Mouse (Mus musculus) hindbrain, embryonic 10.5 days (tissue): ENCODE measurements at regions not wholly inside any gene's neighbourhood (a gene's known extent, or its start where the extent isn't known, plus 50 kb on each side); places are given as distances from the start of the nearest gene placed in this dataset.

ENCODE experiments used
- DNase-seq: peaks from one replicate; pipeline ENCODE4 v3.0.0-alpha.2; 2017; ENCODE audit warnings: low spot score
- H3K27ac ChIP-seq: fragments of 300-500 bp; sonication (generic); 2 replicates; pipeline ENCODE4 v1.5.1; 2016; ENCODE audit warnings: mild to moderate bottlenecking, moderate library complexity
- H3K27me3 ChIP-seq: fragments of 300-500 bp; sonication (generic); 2 replicates; pipeline ENCODE4 v1.6.1; 2016; ENCODE audit warnings: mild to moderate bottlenecking; ENCODE audit not compliant: poor library complexity, insufficient read depth, severe bottlenecking
- H3K36me3 ChIP-seq: fragments of 300-500 bp; sonication (generic); 2 replicates; pipeline ENCODE4 v1.6.1; 2016; ENCODE audit warnings: mild to moderate bottlenecking, moderate library complexity
- H3K4me1 ChIP-seq: fragments of 300-500 bp; sonication (generic); replicated peaks from 2 replicates; pipeline ENCODE4 v1.6.1; 2016; ENCODE audit warnings: mild to moderate bottlenecking
- H3K4me3 ChIP-seq: fragments of 300-500 bp; sonication (generic); 2 replicates; pipeline ENCODE4 v1.5.1; 2016; ENCODE audit warnings: mild to moderate bottlenecking, moderate library complexity
- H3K9me3 ChIP-seq: fragments of 300-500 bp; sonication (generic); 2 replicates; pipeline ENCODE4 v1.6.1; 2016; ENCODE audit warnings: mild to moderate bottlenecking, moderate library complexity
- WGBS: fragments of 180-500 bp; shearing (Covaris S2); methylation state at CpG from one replicate; pipeline ENCODE4 v1.1.7; 2016; 5-methylcytosine and 5-hydroxymethylcytosine counted together

DNA sequence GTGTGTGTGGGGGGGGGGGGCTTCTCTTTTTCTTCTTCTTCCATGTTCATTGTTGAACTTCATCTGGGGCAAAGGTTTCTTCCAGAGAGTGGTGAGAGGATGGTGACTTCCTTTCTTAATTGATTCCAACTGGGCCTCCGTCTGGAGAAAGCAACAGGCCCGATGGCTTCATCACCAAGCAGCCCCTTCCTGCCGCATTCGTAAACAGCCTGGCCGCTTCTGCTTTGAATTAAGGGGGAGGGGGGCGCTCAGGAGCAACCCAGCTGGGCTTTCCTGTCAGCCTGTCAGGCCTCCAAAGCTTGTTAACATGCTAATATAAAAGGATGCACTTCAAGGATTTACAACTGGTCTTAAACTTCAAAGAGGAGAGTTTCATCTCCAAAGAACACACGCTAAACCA lies 111.5 kb downstream of the Tfap2c start:
- Histone ChIP-seq H3K4me1 (peaks cover 36% of the 10 kb centered on the region), H3K27ac (no peak overlapping the region), H3K27me3 (peaks cover 67% of the 10 kb centered on the region), H3K4me3 (no peak overlapping the region), H3K9me3 (no peaks in the 10 kb centered on the region), H3K36me3 (no peaks in the 10 kb centered on the region)
- 2% methylated on average over 7 of the region's 7 CpGs for WGBS
- peak; percentile 75 for DNase-seq

DNA sequence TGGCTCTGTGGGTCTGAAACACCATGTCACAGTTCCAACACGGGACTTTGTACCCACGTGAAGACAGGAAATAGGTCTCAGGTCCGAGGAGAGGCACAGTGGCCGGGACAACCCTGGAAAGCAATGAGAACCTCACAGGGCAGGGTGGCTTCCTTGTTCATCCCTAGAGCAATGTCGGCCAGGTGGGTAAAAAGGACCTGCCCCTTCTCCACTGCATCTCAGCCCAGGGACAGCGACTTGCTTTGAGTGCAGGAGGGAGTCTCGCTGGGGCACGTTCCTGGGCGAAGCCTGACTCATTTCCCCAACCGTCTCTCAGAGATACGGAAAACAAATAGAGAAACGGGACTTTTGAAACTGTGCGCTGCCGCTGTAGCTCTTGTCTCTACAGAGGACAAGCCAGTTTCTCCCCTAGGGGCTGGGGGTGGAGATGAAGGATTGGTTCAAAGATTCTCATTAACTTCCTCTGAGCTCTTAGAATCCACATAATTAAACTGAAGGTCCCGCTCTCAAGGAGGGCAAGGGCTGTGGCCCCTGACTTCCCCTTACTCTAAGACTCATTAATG lies 112.1 kb downstream of the Tfap2c start:
- Histone ChIP-seq H3K27ac (no peak overlapping the region), H3K4me1 (peaks cover 38% of the 10 kb centered on the region), H3K27me3 (peaks cover 71% of the 10 kb centered on the region), H3K9me3 (no peaks in the 10 kb centered on the region), H3K4me3 (0 out of 2 replicates have a peak overlapping the region, but pooled peaks have one; percentile 4), H3K36me3 (no peaks in the 10 kb centered on the region)
- peak; percentile 34 for DNase-seq
- 7% methylated on average over 15 of the region's 15 CpGs for WGBS

DNA sequence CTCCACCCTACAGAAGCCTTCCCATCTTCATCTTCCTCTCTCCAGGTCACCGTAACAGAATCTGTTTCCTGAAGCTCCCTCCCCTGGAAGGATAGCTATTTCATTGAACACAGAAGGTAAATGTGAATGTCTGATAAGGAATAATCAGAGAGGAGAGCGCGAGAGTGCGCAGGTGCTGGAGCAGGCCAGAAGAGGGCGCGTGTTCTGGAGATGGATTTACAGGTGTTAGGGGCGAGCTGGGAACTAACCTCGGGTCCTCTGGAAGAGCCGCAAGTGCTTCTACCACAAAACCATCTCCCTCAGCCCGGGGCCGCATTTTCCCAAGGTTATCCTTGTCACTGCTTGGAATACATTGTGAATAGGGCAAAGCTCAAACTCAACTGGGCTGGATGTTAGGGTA lies 112.8 kb downstream of the Tfap2c start:
- Histone ChIP-seq H3K4me3 (no peak overlapping the region), H3K36me3 (no peaks in the 10 kb centered on the region), H3K27me3 (peaks cover 77% of the 10 kb centered on the region), H3K4me1 (peaks cover 38% of the 10 kb centered on the region), H3K27ac (no peak overlapping the region), H3K9me3 (no peaks in the 10 kb centered on the region)
- WGBS = 50% methylated on average over 11 of the region's 11 CpGs
- no peak for DNase-seq

DNA sequence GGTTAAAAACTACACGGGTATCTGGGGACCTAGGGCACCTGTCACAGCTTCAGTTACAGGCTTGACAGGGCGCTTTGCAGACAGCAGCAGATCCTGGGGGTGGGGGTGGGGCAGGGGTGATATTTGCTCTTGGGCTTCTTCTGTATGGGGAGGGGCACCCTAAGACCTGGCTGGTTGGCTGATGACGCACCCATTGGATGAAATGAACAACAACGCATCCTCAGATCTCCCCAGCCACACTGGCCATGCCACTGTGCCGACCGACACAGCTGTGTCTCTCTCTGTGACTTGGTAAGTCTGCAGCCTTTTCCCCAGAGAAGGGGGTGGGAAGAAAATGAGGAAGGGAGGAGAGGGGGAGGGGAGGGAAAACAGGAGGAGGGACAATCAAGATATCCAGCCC lies 114.3 kb downstream of the Tfap2c start:
- 3% methylated on average over 6 of the region's 6 CpGs for WGBS
- H3K9me3 ChIP-seq = no peaks in the 10 kb centered on the region
- H3K4me1 ChIP-seq = peaks cover 38% of the 10 kb centered on the region
- no peaks in the 10 kb centered on the region for H3K36me3 ChIP-seq
- DNase-seq = no peak
- peak overlapping the region; percentile 10; the same call in 1 of the 2 replicates for H3K4me3 ChIP-seq
- H3K27me3 ChIP-seq = peaks cover 76% of the 10 kb centered on the region
- peak overlapping the region; percentile 40; the same call in 1 of the 2 replicates for H3K27ac ChIP-seq

DNA sequence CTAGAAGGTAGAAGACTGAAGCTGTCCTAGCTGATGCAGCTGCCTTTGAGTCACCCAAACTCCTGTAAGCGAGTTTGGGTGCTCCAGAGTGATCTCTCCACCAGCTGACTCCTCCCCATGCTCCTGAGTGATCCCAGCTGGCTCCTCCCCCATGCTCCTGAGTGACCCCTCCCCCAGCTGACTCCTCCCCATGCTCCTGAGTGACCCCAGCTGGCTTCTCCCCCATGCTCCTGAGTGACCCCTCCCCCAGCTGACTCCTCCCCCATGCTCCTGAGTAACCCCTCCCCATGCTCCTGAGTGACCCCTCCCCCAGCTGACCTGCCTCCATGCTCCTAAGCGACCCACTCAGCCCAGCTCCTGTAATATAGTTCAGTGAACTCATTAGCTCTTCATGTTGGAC lies 123.7 kb downstream of the Tfap2c start:
- no peaks in the 10 kb centered on the region for H3K36me3 ChIP-seq
- no peak overlapping the region for H3K4me3 ChIP-seq
- no peaks in the 10 kb centered on the region for H3K9me3 ChIP-seq
- DNase-seq = no peak
- H3K4me1 ChIP-seq = peaks cover 14% of the 10 kb centered on the region; the same call in 1 of the 2 replicates
- 13% methylated on average over 2 of the region's 2 CpGs for WGBS
- peaks cover 35% of the 10 kb centered on the region for H3K27me3 ChIP-seq
- H3K27ac ChIP-seq = no peak overlapping the region

DNA sequence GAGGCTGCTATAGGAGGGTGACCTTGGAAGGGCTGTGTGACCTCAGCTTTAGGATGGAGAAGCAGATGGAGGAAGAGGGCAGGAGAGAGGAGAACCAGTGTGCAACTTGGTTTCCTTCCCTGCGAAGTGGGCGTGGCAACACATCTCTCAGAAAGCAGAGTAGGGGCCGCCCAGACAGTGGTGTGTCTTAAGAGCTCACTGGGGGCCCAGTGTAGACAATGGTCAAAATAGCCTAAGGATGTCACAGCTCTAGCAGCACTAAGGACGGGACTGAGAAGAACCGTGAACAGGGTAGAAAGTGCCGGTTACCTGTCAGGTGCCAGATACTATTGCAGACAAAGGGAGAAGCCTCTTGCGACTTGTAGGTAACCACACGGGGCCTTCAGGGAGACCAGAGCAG lies 125.2 kb downstream of the Tfap2c start:
- peaks cover 14% of the 10 kb centered on the region; the same call in 1 of the 2 replicates for H3K4me1 ChIP-seq
- no peaks in the 10 kb centered on the region for H3K9me3 ChIP-seq
- no peak overlapping the region for H3K4me3 ChIP-seq
- WGBS = 77% methylated on average over 8 of the region's 8 CpGs
- H3K27me3 ChIP-seq = peaks cover 26% of the 10 kb centered on the region
- no peaks in the 10 kb centered on the region for H3K36me3 ChIP-seq
- no peak for DNase-seq
- H3K27ac ChIP-seq = no peak overlapping the region

DNA sequence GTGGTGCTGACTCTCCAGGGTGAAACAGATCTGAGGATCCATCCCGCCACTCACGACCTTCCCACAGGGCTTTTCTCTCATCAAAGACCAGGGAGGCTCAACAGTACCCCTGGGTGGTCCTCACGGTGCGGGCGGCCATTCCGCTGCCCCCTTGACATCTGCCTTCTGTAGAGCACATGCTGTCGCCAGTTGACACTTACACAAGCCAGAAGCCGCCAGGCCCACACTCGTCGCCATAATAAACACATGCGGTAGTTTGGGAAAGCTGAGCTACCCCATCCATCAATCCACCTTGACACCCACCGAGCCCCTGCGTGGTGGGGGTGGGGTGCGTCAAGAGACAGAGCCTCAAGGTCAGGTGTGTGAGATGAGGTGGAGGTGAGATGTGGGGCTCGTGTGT lies 125.7 kb downstream of the Tfap2c start:
- no peak overlapping the region for H3K4me3 ChIP-seq
- no peak for DNase-seq

DNA sequence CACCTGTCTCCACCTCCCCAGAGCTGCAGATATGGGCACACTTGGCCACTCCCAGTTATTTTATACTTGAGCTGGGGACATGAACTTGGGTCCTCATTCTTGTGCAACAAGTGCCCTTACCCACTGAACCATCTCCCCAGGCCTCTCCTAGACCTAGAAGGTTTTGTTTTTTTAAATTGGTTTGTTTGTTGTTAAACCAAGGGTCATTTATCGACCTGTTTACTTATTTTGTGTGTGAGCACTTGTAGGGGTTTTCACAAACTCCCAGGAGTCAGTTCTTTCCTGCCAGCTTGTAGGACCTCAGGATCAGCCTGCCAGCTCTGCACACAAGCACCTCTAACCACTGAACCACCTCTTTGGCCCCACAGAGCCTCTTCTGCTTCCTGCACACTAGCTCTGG lies 140.8 kb downstream of the Tfap2c start:
- WGBS = 91% methylated on average over 1 of the region's 1 CpGs

More for the DNA sequence above, 125.7 kb downstream of the Tfap2c start:
- whole genome bisulfite sequencing = 68% methylated on average over 15 of the region's 15 CpGs
- no peak overlapping the region for H3K27ac ChIP-seq
- H3K4me1 ChIP-seq = peaks cover 14% of the 10 kb centered on the region; the same call in 1 of the 2 replicates
- no peaks in the 10 kb centered on the region for H3K9me3 ChIP-seq
- H3K36me3 ChIP-seq = no peaks in the 10 kb centered on the region
- peaks cover 22% of the 10 kb centered on the region for H3K27me3 ChIP-seq

DNA sequence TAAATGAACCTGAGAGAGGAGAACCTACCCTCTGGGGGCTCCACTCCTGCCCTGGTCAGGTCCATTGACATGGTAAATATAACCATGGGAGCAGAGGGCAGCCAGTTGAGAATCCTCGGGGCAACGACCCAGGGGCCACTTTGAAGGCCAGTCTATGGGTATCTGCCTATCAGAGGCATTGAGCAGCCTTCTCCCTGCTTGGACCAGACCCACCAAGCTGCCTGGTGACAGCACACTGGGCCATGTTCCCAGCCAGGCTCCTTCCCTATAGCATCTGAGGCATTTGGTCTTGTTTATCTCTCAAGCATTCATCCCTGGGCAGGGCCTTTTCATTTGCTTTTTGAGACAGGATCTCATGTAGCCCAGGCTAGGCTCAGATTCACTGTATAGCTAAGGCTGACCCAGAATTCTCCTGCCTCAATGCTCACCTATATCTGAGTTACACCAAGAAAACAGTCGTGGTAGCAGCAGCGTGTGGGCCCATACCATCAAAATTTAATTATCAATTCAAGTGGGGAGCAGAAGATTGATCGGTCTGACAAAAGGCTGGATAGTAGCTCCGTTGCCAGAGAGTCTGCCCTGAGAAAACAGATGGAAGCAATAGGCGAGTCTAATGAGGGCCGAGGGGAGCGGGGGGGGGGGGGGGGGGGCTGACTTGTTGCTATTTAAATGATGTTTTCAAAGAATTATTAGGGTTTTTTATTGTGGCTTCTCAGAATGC lies 141.7 kb downstream of the Tfap2c start:
- WGBS = 53% methylated on average over 9 of the region's 9 CpGs
- Histone ChIP-seq H3K27ac (0 out of 2 replicates have a peak overlapping the region, but pooled peaks have one; percentile 23), H3K9me3 (peaks cover 8% of the 10 kb centered on the region; the same call in 1 of the 2 replicates), H3K4me1 (peaks cover 16% of the 10 kb centered on the region), H3K27me3 (no peaks in the 10 kb centered on the region; the same call in 1 of the 2 replicates), H3K4me3 (no peak overlapping the region), H3K36me3 (no peaks in the 10 kb centered on the region)
- no peak for DNase-seq

More for the DNA sequence above, 140.8 kb downstream of the Tfap2c start:
- peaks cover 8% of the 10 kb centered on the region; the same call in 1 of the 2 replicates for H3K9me3 ChIP-seq
- H3K4me3 ChIP-seq = no peak overlapping the region
- H3K4me1 ChIP-seq = peaks cover 16% of the 10 kb centered on the region
- H3K27me3 ChIP-seq = peaks cover 2% of the 10 kb centered on the region; the same call in 1 of the 2 replicates
- H3K36me3 ChIP-seq = no peaks in the 10 kb centered on the region
- no peak for DNase-seq
- no peak overlapping the region for H3K27ac ChIP-seq

DNA sequence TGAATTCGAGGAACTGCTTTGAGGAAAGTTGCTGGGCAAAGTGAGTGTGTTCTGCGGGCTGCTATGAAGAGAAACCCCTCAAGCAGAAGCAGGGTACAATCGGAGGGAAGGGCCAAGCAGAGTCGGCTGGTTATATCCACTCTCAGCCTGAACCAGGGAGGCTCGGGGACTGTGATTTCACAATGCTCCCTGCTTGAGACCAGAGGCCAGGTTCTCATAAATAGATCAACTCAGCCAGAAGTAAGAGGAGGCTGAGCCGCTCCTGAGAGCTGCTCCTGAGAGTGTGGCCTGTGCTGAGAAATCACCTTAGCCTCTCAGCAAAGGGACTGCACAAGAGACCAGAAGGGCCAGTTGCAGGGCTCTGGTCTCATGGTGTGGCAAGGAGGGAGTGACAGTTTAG lies 149.6 kb downstream of the Tfap2c start:
- Histone ChIP-seq H3K27ac (no peak overlapping the region), H3K36me3 (no peaks in the 10 kb centered on the region), H3K27me3 (peaks cover 33% of the 10 kb centered on the region), H3K4me1 (peaks cover 26% of the 10 kb centered on the region), H3K9me3 (no peaks in the 10 kb centered on the region), H3K4me3 (no peak overlapping the region)
- WGBS = 68% methylated on average over 6 of the region's 6 CpGs
- no peak for DNase-seq

DNA sequence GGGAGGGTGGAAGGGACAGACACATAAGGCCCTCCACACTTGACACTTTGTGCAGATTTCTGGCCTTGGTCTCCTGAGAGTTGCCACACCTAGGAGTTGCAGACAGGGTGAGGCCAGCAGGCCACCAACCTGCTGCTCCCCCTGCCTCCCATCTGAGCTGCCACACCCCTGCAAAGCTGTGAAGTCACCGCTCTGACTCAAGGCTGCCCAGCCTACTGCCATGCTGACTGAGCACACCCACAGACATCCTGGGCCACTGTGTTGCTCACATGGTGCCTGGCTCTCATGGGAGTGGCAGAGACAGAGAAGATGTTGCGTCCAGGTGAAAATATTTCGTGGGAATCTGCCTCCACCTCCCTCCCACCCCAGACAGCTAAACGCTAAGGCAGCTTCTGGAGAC lies 150.3 kb downstream of the Tfap2c start:
- H3K9me3 ChIP-seq = no peaks in the 10 kb centered on the region
- no peak for DNase-seq
- WGBS = 84% methylated on average over 4 of the region's 4 CpGs
- H3K4me1 ChIP-seq = peaks cover 26% of the 10 kb centered on the region
- H3K36me3 ChIP-seq = no peaks in the 10 kb centered on the region
- H3K27me3 ChIP-seq = peaks cover 33% of the 10 kb centered on the region
- H3K4me3 ChIP-seq = no peak overlapping the region
- H3K27ac ChIP-seq = no peak overlapping the region

DNA sequence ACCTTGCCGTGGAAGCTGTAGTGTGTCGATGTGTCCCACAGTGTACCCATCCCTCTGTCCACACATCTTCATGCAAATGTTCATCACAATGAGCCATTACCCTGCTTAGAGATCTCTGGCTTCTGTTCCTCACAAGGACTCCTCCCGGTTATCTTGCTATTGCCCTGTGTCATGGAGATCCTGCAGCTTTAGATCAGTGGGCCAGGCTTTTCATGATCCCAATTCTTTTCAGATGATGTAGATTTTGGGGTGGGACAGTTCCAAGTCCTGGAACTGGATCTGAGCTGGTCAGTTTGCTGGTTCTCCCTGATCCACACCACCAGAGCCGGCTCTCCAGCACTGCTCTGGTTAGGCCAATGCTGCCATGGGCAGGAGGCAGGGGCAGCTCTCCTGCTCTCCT lies 161.2 kb downstream of the Tfap2c start:
- Histone ChIP-seq H3K4me3 (no peak overlapping the region), H3K27me3 (peaks cover 58% of the 10 kb centered on the region), H3K4me1 (no peaks in the 10 kb centered on the region), H3K27ac (no peak overlapping the region), H3K9me3 (no peaks in the 10 kb centered on the region), H3K36me3 (no peaks in the 10 kb centered on the region)
- 74% methylated on average over 4 of the region's 4 CpGs for WGBS
- DNase-seq = no peak

DNA sequence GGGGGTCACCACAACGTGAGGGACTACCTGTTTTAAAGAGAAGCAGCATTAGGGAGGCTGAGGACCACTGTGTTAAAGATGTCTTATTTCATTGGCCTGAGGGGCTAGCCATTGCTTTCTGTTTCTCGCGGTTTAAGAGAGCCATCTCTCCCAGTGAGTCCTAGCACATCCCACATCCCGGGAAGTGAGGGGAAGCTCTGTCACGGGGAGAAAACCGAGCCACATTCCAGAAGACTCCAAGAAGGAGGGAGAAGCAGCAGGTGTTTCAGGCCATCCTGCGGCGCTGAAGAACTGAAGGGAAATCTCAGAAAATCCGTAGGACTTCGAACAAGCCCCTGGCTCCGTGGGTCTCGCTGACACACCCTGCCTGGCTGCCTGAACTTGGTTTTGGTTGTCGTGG lies 177.3 kb downstream of the Tfap2c start:
- Histone ChIP-seq H3K4me1 (peaks cover 48% of the 10 kb centered on the region), H3K4me3 (peak overlapping the region; percentile 46), H3K9me3 (no peaks in the 10 kb centered on the region), H3K27me3 (peaks cover 97% of the 10 kb centered on the region), H3K27ac (no peak overlapping the region), H3K36me3 (no peaks in the 10 kb centered on the region)
- 4% methylated on average over 13 of the region's 13 CpGs for WGBS
- no peak for DNase-seq
